Mouse (Mus musculus): ENCODE data around the gene Spty2d1. TPM values are rescaled to one million over a fixed set of nuclear protein-coding genes. Genes with fewer than 3 reads are reported as not detected.

Gene Spty2d1
- total and polyA plus RNA-seq, 3 experiments = 14.4 to 36.9 (median 14.9) TPM

- H3K27ac ChIP-seq (ENCODE audit: control insufficient read depth, low read depth, low read length) = peak overlapping the region; percentile 89
- no peak for TF ChIP-seq CHD2 (IDR thresholded peaks at IDR 0.05; ENCODE audit: low read length)
- no peak for TF ChIP-seq RCOR1 (IDR thresholded peaks at IDR 0.05; ENCODE audit: low read depth, low read length)
- no peak for TF ChIP-seq USF1 (IDR thresholded peaks at IDR 0.05; ENCODE audit: low read depth, low read length)
- no peak for TF ChIP-seq NRF1 (IDR thresholded peaks at IDR 0.05; ENCODE audit: insufficient read depth, low read depth, low read length, poor library complexity, severe bottlenecking)
- TF ChIP-seq ETS1 (IDR thresholded peaks at IDR 0.05; ENCODE audit: low read depth, low read length) = no peak
- peak in 2 of 3 experiments; percentile 52 to 55; a peak in 5 of 6 replicates for TF ChIP-seq CTCF (IDR thresholded peaks at IDR 0.05 in 2 of 3, conservative IDR thresholded peaks at IDR 0.05 in 1 of 3; ENCODE audit: control insufficient read depth in 1 of 3, insufficient read depth in 1 of 3, low read depth in 2 of 3, low read length in 3 of 3, poor library complexity in 1 of 3, severe bottlenecking in 1 of 3)
- peak; percentile 33 for TF ChIP-seq SMC3 (IDR thresholded peaks at IDR 0.05; ENCODE audit: low read depth, low read length)
- peak; percentile 18 for TF ChIP-seq RAD21 (IDR thresholded peaks at IDR 0.05; ENCODE audit: low read depth, low read length)
- no peak for TF ChIP-seq ZMIZ1 (IDR thresholded peaks at IDR 0.05; ENCODE audit: low read depth, low read length)
- no peaks in the 10 kb centered on the region for H3K9me3 ChIP-seq (replicated peaks; ENCODE audit: insufficient read depth, low read length)
- H3K9ac ChIP-seq (ENCODE audit: control insufficient read depth, low read depth, low read length, poor library complexity, severe bottlenecking) = peak overlapping the region; percentile 81
- H3K27me3 ChIP-seq (ENCODE audit: control insufficient read depth in 1 of 2, insufficient read depth in 2 of 2, low read length in 2 of 2) = no peaks in the 10 kb centered on the region
- peaks cover 4 to 8% of the 10 kb centered on the region in 2 experiments; a peak in 2 of 4 replicates for H3K4me1 ChIP-seq (ENCODE audit: control insufficient read depth in 1 of 2, insufficient read depth in 2 of 2, low read length in 2 of 2)
- peaks cover 27% of the 10 kb centered on the region for H3K79me2 ChIP-seq (ENCODE audit: control insufficient read depth, insufficient read depth, low read length, poor library complexity)
- H3K36me3 ChIP-seq (ENCODE audit: control insufficient read depth in 1 of 2, insufficient read depth in 2 of 2, low read length in 2 of 2) = peaks cover 0 to 10% of the 10 kb centered on the region in 2 experiments; a peak in 2 of 4 replicates
- DNase-seq (ENCODE audit: low read depth, low spot score) = no peak
- peak overlapping the region; percentile 78 to 81 for H3K4me3 ChIP-seq (ENCODE audit: control insufficient read depth in 1 of 2, insufficient read depth in 1 of 2, low read depth in 2 of 2, low read length in 2 of 2)
Measured at GRCm38 (mm10) chr7:47007818-47008167, 418 bp downstream of the Spty2d1 start.

GRCm38 (mm10) chr7:47007109-47007780, 966 bp downstream of the Spty2d1 start:
- H3K9me3 ChIP-seq (replicated peaks; ENCODE audit: insufficient read depth, low read length) = no peaks in the 10 kb centered on the region
- TF ChIP-seq ETS1 (IDR thresholded peaks at IDR 0.05; ENCODE audit: low read depth, low read length) (0 out of 2 replicates have a peak, but pooled peaks have one; percentile 18), MEF2A (IDR thresholded peaks at IDR 0.05; ENCODE audit: extremely low read depth, insufficient replicate concordance, low read depth, low read length, poor library complexity, severe bottlenecking) (no peak), GATA1 (IDR thresholded peaks at IDR 0.05; ENCODE audit: low read depth, low read length) (0 out of 2 replicates have a peak, but pooled peaks have one; percentile 16), USF2 (IDR thresholded peaks at IDR 0.05; ENCODE audit: borderline replicate concordance in 1 of 2, insufficient read depth in 1 of 2, low read depth in 1 of 2, low read length in 2 of 2) (no peak), ZNF384 (IDR thresholded peaks at IDR 0.05; ENCODE audit: low read depth, low read length) (no peak), MXI1 (IDR thresholded peaks at IDR 0.05; ENCODE audit: low read depth, low read length) (no peak), NRF1 (IDR thresholded peaks at IDR 0.05; ENCODE audit: insufficient read depth, low read depth, low read length, poor library complexity, severe bottlenecking) (no peak), MAFK (IDR thresholded peaks at IDR 0.05; ENCODE audit: borderline replicate concordance, low read depth, low read length) (no peak), USF1 (IDR thresholded peaks at IDR 0.05; ENCODE audit: low read depth, low read length) (peak; percentile 33; the same call in 1 of the 2 replicates), EP300 (IDR thresholded peaks at IDR 0.05; ENCODE audit: low read depth in 1 of 2, low read length in 2 of 2) (0 out of 4 replicates have a peak, but pooled peaks of 1 of the 2 experiments have one; percentile 13), E2F4 (IDR thresholded peaks at IDR 0.05; ENCODE audit: borderline replicate concordance, low read depth, low read length) (no peak)
- H3K9ac ChIP-seq (ENCODE audit: control insufficient read depth, low read depth, low read length, poor library complexity, severe bottlenecking) = peak overlapping the region; percentile 81
- no peaks in the 10 kb centered on the region for H3K27me3 ChIP-seq (ENCODE audit: control insufficient read depth in 1 of 2, insufficient read depth in 2 of 2, low read length in 2 of 2)
- H3K4me1 ChIP-seq (ENCODE audit: control insufficient read depth in 1 of 2, insufficient read depth in 2 of 2, low read length in 2 of 2) = peaks cover 4 to 8% of the 10 kb centered on the region in 2 experiments; a peak in 2 of 4 replicates
- peak overlapping the region; percentile 89; the same call in 1 of the 2 replicates for H3K27ac ChIP-seq (ENCODE audit: control insufficient read depth, low read depth, low read length)
- peak overlapping the region; percentile 78 to 81 for H3K4me3 ChIP-seq (ENCODE audit: control insufficient read depth in 1 of 2, insufficient read depth in 1 of 2, low read depth in 2 of 2, low read length in 2 of 2)
- peak; percentile 59 for DNase-seq (ENCODE audit: low read depth, low spot score)
- H3K79me2 ChIP-seq (ENCODE audit: control insufficient read depth, insufficient read depth, low read length, poor library complexity) = peaks cover 27% of the 10 kb centered on the region
- H3K36me3 ChIP-seq (ENCODE audit: control insufficient read depth in 1 of 2, insufficient read depth in 2 of 2, low read length in 2 of 2) = peaks cover 0 to 10% of the 10 kb centered on the region in 2 experiments; a peak in 2 of 4 replicates
